Mouse (Mus musculus): ENCODE measurements at regions not wholly inside any gene's neighbourhood (a gene's known extent, or its start where the extent isn't known, plus 50 kb on each side); places are given as distances from the start of the nearest gene placed in this dataset.

DNA sequence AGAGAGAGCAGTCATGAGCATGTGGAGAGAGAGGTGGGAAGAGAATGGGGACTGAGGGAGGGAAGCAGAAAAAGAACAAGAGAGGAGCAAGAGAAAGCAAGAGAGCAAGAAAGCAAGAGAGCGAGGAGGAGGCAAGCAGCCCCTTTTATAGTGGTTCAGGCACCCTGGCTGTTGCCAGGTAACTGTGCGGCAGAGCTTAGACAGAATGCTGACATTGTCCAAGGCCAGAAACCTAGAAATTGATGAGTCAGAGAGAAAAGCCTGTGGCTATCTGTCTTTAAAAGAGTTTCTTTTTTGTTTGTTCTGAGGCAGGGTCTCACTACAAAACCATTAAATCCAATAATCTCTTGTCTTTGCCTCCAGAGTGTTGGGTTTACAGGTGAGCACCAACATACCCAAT lies 240.7 kb upstream of the Lrrc3b start:
- TF ChIP-seq POLR2A (IDR thresholded peaks at IDR 0.05; ENCODE audit: borderline replicate concordance, control insufficient read depth, low read depth, low read length) = no peak
- no peak for TF ChIP-seq CTCF (IDR thresholded peaks at IDR 0.05; ENCODE audit: control insufficient read depth, insufficient read depth, low read length)

Data from bone marrow, adult 2 months (tissue).